22 mouse cellular contexts compared by ENCODE assay signal in genomic region chr5:131560773-131561560, GRCm38 (mm10).
A peak's percentile ranks its signal among the peaks of the same experiment; 100 is the strongest.
DNase-seq lines count a peak whose midpoint lies in the region; ATAC-seq and TF ChIP-seq lines count a peak whose summit lies in the region.
"Had no signal": no experiment of that assay in that cellular context is flagged by ENCODE, and none has a peak within 500 bp of the region (broad histone marks: within the 10 kb centered on the region; RNA-seq: fewer than 3 reads in every experiment).

No protein-coding gene starts in this region.

- no peaks in the 10 kb centered on the region for H3K4me1 ChIP-seq in forebrain, postnatal 0 days (ENCODE audit: insufficient read depth)
- no peaks in the 10 kb centered on the region; the same call in 1 of the 2 replicates for H3K4me1 ChIP-seq in forebrain, embryonic 11.5 days (replicated peaks; ENCODE audit: control insufficient read depth, insufficient read depth, low read length)
- H3K4me1 ChIP-seq in kidney, embryonic 16.5 days (ENCODE audit: insufficient read depth, low read length): peaks cover 11% of the 10 kb centered on the region; the same call in 1 of the 2 replicates

- 0 out of 2 replicates have a peak overlapping the region, but pooled peaks have one; percentile 15 for H3K27ac ChIP-seq in forebrain, postnatal 0 days (ENCODE audit: low read depth, low read length)
- H3K27ac ChIP-seq in forebrain, embryonic 11.5 days (ENCODE audit: low read depth, low read length): no peak overlapping the region
- H3K27ac ChIP-seq in kidney, embryonic 16.5 days (ENCODE audit: low read length): no peak overlapping the region
- H3K27ac ChIP-seq: heart, embryonic 13.5 days; hindbrain, embryonic 15.5 days; liver, embryonic 14.5 days; macrophage; neural tube, embryonic 15.5 days had no signal

- TF ChIP-seq CTCF in forebrain, postnatal 0 days (IDR thresholded peaks at IDR 0.05; ENCODE audit: low read depth): peak; percentile 25
- no peak; the same call in 1 of the 2 replicates for TF ChIP-seq CTCF in brain, embryonic 14.5 days (IDR thresholded peaks at IDR 0.05; ENCODE audit: borderline replicate concordance, extremely low read depth, insufficient read depth, insufficient read length)

- H3K9me3 ChIP-seq in forebrain, postnatal 0 days (ENCODE audit: low read length): no peaks in the 10 kb centered on the region
- H3K9me3 ChIP-seq in forebrain, embryonic 11.5 days (ENCODE audit: control insufficient read depth, low read length): no peaks in the 10 kb centered on the region
- H3K9me3 ChIP-seq in kidney, embryonic 16.5 days (ENCODE audit: low read length): no peaks in the 10 kb centered on the region
- H3K9me3 ChIP-seq: heart, embryonic 13.5 days; hindbrain, embryonic 15.5 days; neural tube, embryonic 15.5 days had no signal

- H3K4me3 ChIP-seq in forebrain, postnatal 0 days (ENCODE audit: low read depth, low read length): no peak overlapping the region
- no peak overlapping the region for H3K4me3 ChIP-seq in forebrain, embryonic 11.5 days (ENCODE audit: low read depth, low read length)
- no peak overlapping the region for H3K4me3 ChIP-seq in kidney, embryonic 16.5 days (ENCODE audit: low read length)
- H3K4me3 ChIP-seq: heart, embryonic 13.5 days; hindbrain, embryonic 15.5 days; neural tube, embryonic 15.5 days had no signal

- no peak for TF ChIP-seq POLR2A in brain, embryonic 14.5 days (IDR thresholded peaks at IDR 0.05; ENCODE audit: borderline replicate concordance, extremely low read depth, insufficient read depth, insufficient read length, poor library complexity, severe bottlenecking)

- no peak for ATAC-seq in forebrain, postnatal 0 days
- ATAC-seq in forebrain, embryonic 11.5 days (replicated peaks; ENCODE audit: low FRiP score): no peak
- ATAC-seq in kidney, embryonic 16.5 days (ENCODE audit: low FRiP score, low TSS enrichment): no peak

- no peak for DNase-seq in forebrain, postnatal 0 days
- DNase-seq in forebrain, embryonic 11.5 days (ENCODE audit: low spot score): no peak
- DNase-seq in kidney, adult 9 months: peak; percentile 59
- DNase-seq in brain, adult 2 months (ENCODE audit: low read depth, low spot score): peak; percentile 35
- DNase-seq in brain, embryonic 14.5 days (ENCODE audit: low read depth): peak; percentile 67
- DNase-seq: adrenal gland, postnatal 25 days; B cell, adult 2 months; cerebellum, adult 2 months; cerebellum, postnatal 14 days; heart, postnatal 10 days; liver; lung, adult 2 months; lung, postnatal 10 days; midbrain, embryonic 14.5 days; retina, postnatal 1 day; right cerebral cortex, postnatal 14 days had no signal

- H3K9ac ChIP-seq in forebrain, postnatal 0 days: no peak overlapping the region
- H3K9ac ChIP-seq in forebrain, embryonic 11.5 days (ENCODE audit: low read length): no peak overlapping the region
- no peak overlapping the region for H3K9ac ChIP-seq in kidney, embryonic 16.5 days (replicated peaks; ENCODE audit: low read length)
- H3K9ac ChIP-seq: heart, embryonic 13.5 days; hindbrain, embryonic 15.5 days; liver, embryonic 14.5 days; neural tube, embryonic 15.5 days had no signal

- H3K27me3 ChIP-seq in forebrain, postnatal 0 days (ENCODE audit: insufficient read depth, low read length): no peaks in the 10 kb centered on the region
- peaks cover 2% of the 10 kb centered on the region; the same call in 1 of the 2 replicates for H3K27me3 ChIP-seq in forebrain, embryonic 11.5 days (ENCODE audit: control insufficient read depth, insufficient read depth, low read length)
- no peaks in the 10 kb centered on the region for H3K27me3 ChIP-seq in kidney, embryonic 16.5 days (ENCODE audit: insufficient read depth, low read length)
- H3K27me3 ChIP-seq: heart, embryonic 13.5 days; hindbrain, embryonic 15.5 days; neural tube, embryonic 15.5 days had no signal

- whole genome bisulfite sequencing in forebrain, postnatal 0 days: 66% methylated on average over 5 of the region's 5 CpGs
- 90% methylated on average over 5 of the region's 5 CpGs for WGBS in forebrain, embryonic 11.5 days
- WGBS in kidney, embryonic 16.5 days: 83% methylated on average over 5 of the region's 5 CpGs

- H3K36me3 ChIP-seq in forebrain, postnatal 0 days (ENCODE audit: insufficient read depth): no peaks in the 10 kb centered on the region
- no peaks in the 10 kb centered on the region for H3K36me3 ChIP-seq in forebrain, embryonic 11.5 days (ENCODE audit: control insufficient read depth, insufficient read depth, low read length)
- no peaks in the 10 kb centered on the region for H3K36me3 ChIP-seq in kidney, embryonic 16.5 days (ENCODE audit: insufficient read depth, low read length)
- H3K36me3 ChIP-seq: heart, embryonic 13.5 days; hindbrain, embryonic 15.5 days; neural tube, embryonic 15.5 days had no signal

- H3K4me2 ChIP-seq in forebrain, postnatal 0 days (ENCODE audit: low read depth): no peak overlapping the region
- H3K4me2 ChIP-seq in forebrain, embryonic 11.5 days (ENCODE audit: low read depth, low read length, severe bottlenecking): no peak overlapping the region
- H3K4me2 ChIP-seq in kidney, embryonic 16.5 days (replicated peaks; ENCODE audit: low read depth, low read length): no peak overlapping the region
- H3K4me2 ChIP-seq: heart, embryonic 13.5 days; hindbrain, embryonic 15.5 days; neural tube, embryonic 15.5 days had no signal

Comparison
In these comparisons a context has a peak if more than half of its experiments do, and no peak if none do; other contexts are left out.
1. DNase-seq: peak in kidney, adult 9 months (single experiment), brain, adult 2 months (single experiment) and brain, embryonic 14.5 days (single experiment); none in forebrain, postnatal 0 days (single experiment) and forebrain, embryonic 11.5 days (single experiment).